Mouse (Mus musculus) B cell, adult 2 months (primary cell): Measurements from ENCODE around the gene Olfr311.

Experiments
- DNase-seq, 2 experiments: peaks; one replicate each; pipeline ENCODE4 v3.0.0; 2022

Gene Olfr311

DNA sequence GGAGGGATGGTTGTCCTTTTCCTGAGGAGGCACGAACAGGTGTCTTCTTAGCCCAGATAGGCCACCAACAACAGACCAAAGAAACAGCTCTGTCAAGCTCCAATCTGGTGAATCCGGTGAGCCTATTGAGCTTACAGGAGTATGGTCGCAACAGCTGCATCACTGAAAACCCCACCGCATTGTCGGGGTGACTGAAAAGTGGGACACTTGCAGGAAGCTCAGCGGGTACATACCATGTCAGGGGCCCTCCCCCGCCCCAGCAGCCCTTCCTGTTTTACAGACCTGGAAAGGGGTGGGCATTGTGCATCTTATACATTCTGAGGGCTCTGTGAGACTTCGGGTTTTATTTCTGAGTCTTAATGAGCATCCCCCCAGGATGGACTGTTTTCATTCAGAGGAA lies 44.7 kb downstream of the Olfr311 start:
- DNase-seq, result no peak

DNA sequence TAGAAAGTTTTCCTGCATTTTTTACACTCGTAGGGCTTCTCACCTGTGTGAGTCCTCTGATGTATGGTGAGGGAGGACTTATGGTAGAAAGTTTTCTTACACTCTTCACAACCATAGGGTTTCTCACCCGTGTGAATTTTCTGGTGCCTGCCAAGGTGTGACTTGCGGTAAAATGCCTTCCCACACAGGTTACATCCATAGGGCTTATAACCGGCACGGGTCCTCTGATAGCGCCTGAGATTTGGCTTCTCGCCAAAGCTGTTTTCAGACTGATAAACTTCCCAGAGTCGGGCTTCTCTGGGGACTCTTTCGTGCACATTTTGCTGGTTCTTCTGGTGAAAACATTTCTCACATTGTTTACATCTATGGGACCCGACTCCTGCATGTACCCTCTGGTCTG lies 51.5 kb downstream of the Olfr311 start:
- no peak for DNase-seq
